Mouse (Mus musculus) forebrain, embryonic 13.5 days (tissue): ENCODE measurements around the gene Ccdc71. TPM values are rescaled to one million over a fixed set of nuclear protein-coding genes. Genes with fewer than 3 reads are reported as not detected.

Experiments
- ATAC-seq: fragments of 200-750 bp; cut with Nextera tagmentation; 2 replicates; pipeline ENCODE4 v1.8.0; 2017
- H3K27ac ChIP-seq: fragments of 300-500 bp; sonication (generic); 2 replicates; pipeline ENCODE4 v1.5.1; 2015; ENCODE audit warnings: inconsistent platforms, mild to moderate bottlenecking, moderate library complexity
- H3K27me3 ChIP-seq: fragments of 300-500 bp; sonication (generic); 2 replicates; pipeline ENCODE4 v1.6.1; 2015; ENCODE audit warnings: mild to moderate bottlenecking, inconsistent platforms
- H3K36me3 ChIP-seq: fragments of 300-500 bp; sonication (generic); 2 replicates; pipeline ENCODE4 v1.6.1; 2015; ENCODE audit warnings: mild to moderate bottlenecking, inconsistent platforms; ENCODE audit not compliant: poor library complexity, severe bottlenecking
- H3K4me1 ChIP-seq: fragments of 300-500 bp; sonication (generic); 2 replicates; pipeline ENCODE4 v1.6.1; 2015; ENCODE audit warnings: inconsistent platforms
- H3K4me2 ChIP-seq: fragments of 300-500 bp; sonication (generic); 2 replicates; pipeline ENCODE4 v1.6.1; 2015; ENCODE audit warnings: inconsistent platforms, mild to moderate bottlenecking, moderate library complexity
- H3K4me3 ChIP-seq: fragments of 300-500 bp; sonication (generic); 2 replicates; pipeline ENCODE4 v1.5.1; 2015; ENCODE audit warnings: mild to moderate bottlenecking, inconsistent platforms
- H3K9ac ChIP-seq: fragments of 300-500 bp; sonication (generic); 2 replicates; pipeline ENCODE4 v1.6.1; 2015; ENCODE audit warnings: mild to moderate bottlenecking, inconsistent platforms
- H3K9me3 ChIP-seq: fragments of 300-500 bp; sonication (generic); replicated peaks from 2 replicates; pipeline ENCODE4 v1.6.1; 2016; ENCODE audit warnings: inconsistent platforms
- WGBS: fragments of 180-500 bp; shearing (Covaris S2); methylation state at CpG from one replicate; pipeline ENCODE4 v1.1.7; 2015; 5-methylcytosine and 5-hydroxymethylcytosine counted together
- polyA plus RNA-seq: library from polyadenylated mRNA; unstranded; fragments of >200 nt; fragmentation: Nextera tagmentation; extraction: Ambion mirVana; gene quantifications from 2 replicates; pipeline ENCODE4 v1.2.1, GENCODE M21; 2015

Ccdc71 gene
- polyA plus RNA-seq, 1 experiment from 2014 or later = 50.1 TPM

DNA sequence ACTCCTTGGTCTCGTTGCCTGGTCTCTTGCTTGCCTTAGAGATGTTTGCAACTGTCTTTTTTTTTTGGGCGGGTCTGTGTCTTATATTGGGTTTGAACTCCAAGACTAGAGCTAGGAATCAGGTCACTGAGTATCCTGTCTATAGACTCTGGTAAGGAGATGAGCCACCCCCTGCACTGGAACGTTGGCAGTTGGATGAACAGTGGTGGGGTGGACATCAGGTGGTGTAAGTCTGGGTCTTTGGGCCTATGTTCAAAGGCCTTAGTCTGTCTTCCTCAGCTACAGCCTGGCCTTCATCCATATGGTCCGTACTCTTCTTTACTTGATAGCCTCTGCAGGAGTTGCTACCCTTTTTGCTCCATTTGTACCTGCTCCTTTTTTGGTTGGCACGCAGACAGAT lies 1.3 kb downstream of the Ccdc71 start:
- 90% methylated on average over 5 of the region's 5 CpGs for WGBS
- peaks cover 38% of the 10 kb centered on the region for H3K36me3 ChIP-seq
- peak overlapping the region; percentile 85 for H3K4me3 ChIP-seq
- no peaks in the 10 kb centered on the region for H3K9me3 ChIP-seq
- H3K27me3 ChIP-seq = no peaks in the 10 kb centered on the region
- H3K4me1 ChIP-seq = peaks cover 18% of the 10 kb centered on the region
- peak overlapping the region; percentile 79 for H3K9ac ChIP-seq
- H3K27ac ChIP-seq = no peak overlapping the region
- no peak for ATAC-seq
- H3K4me2 ChIP-seq = peak overlapping the region; percentile 85

- no peak overlapping the region for H3K27ac ChIP-seq
- H3K36me3 ChIP-seq = peaks cover 43% of the 10 kb centered on the region
- H3K27me3 ChIP-seq = no peaks in the 10 kb centered on the region
- no peaks in the 10 kb centered on the region for H3K9me3 ChIP-seq
- no peak for ATAC-seq
- no peak overlapping the region for H3K9ac ChIP-seq
- no peak overlapping the region for H3K4me3 ChIP-seq
- H3K4me1 ChIP-seq = peaks cover 18% of the 10 kb centered on the region
- peak overlapping the region; percentile 85 for H3K4me2 ChIP-seq
- 89% methylated on average over 10 of the region's 10 CpGs for WGBS
Measured at GRCm38 (mm10) chr9:108462192-108462591, 1.9 kb downstream of the Ccdc71 start.

DNA sequence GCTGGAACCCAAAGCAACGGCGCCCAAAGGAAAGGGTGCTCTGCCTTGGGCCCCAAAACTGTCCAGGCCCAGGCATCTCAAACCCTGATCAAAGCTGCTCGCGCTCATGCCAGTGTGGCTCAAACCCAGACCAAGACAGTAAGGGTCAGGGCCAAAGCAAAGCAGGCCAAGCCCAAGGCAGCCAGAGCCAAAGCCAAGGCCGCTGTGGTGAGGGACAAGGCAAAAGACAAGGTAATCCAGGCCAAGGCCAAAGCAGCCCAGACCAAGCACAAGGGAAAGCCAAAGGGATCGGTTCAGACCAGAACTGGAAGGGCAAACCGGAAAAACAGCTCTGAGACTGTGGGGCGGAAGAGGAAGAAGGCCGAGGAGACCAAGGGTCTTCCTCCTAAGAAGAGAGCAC lies 3.4 kb downstream of the Ccdc71 start:
- Histone ChIP-seq H3K4me3 (no peak overlapping the region), H3K27me3 (no peaks in the 10 kb centered on the region), H3K9me3 (no peaks in the 10 kb centered on the region), H3K4me2 (no peak overlapping the region), H3K4me1 (peaks cover 18% of the 10 kb centered on the region), H3K36me3 (peaks cover 47% of the 10 kb centered on the region), H3K9ac (no peak overlapping the region), H3K27ac (no peak overlapping the region)
- WGBS = 97% methylated on average over 9 of the region's 9 CpGs
- ATAC-seq = no peak

- H3K27ac ChIP-seq = no peak overlapping the region
- no peaks in the 10 kb centered on the region for H3K9me3 ChIP-seq
- peaks cover 47% of the 10 kb centered on the region for H3K36me3 ChIP-seq
- H3K9ac ChIP-seq = no peak overlapping the region
- no peak overlapping the region for H3K4me3 ChIP-seq
- H3K27me3 ChIP-seq = no peaks in the 10 kb centered on the region
- H3K4me1 ChIP-seq = peaks cover 10% of the 10 kb centered on the region
- no peak for ATAC-seq
- 90% methylated on average over 2 of the region's 2 CpGs for WGBS
- H3K4me2 ChIP-seq = no peak overlapping the region
Measured at GRCm38 (mm10) chr9:108466219-108466618, 5.9 kb downstream of the Ccdc71 start.

DNA sequence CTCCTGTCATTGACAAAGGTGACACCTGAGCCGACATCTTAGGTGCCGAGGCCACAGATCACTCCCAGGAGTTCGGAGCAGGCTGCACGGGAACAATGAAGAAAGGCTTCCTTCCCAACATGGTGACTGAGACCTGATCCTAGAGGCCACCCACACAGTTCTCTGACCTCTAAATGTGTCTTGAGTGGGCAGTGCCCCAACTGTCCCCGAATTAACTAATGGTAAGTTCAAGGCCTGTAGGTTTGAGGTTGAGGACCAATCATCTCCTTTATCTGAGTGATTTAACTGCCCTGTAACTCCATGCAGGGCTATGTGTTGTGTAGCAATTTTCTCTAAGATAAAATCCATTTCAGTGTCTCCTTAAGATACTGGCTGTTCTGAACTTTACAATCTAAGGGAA lies 9.1 kb downstream of the Ccdc71 start:
- 87% methylated on average over 5 of the region's 5 CpGs for WGBS
- no peak for ATAC-seq

DNA sequence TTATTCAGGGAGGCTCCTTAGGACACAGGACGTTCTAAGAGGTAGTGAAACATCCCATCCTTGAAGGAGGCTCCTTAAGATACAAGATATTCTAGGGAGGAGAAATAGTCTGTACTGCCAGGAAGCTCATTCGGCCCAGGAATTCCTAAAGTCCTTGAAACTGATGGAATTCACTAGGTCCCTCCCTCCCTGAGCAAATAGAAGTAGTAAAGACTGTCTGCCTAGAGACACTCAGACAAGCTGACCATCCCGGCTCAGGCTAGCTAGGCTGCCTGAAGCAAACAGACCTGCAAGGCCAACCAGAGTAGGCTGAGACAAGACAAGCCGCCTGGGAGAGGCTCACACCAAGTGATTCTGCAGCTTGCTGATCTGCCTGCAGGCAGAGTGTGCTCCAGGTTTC lies 9.5 kb downstream of the Ccdc71 start:
- WGBS = 83% methylated on average over 4 of the region's 4 CpGs
- Histone ChIP-seq H3K4me3 (no peak overlapping the region), H3K27me3 (no peaks in the 10 kb centered on the region), H3K4me1 (no peaks in the 10 kb centered on the region), H3K36me3 (peaks cover 26% of the 10 kb centered on the region), H3K9me3 (no peaks in the 10 kb centered on the region), H3K27ac (no peak overlapping the region), H3K9ac (no peak overlapping the region), H3K4me2 (no peak overlapping the region)
- no peak for ATAC-seq

More for the DNA sequence above, 9.1 kb downstream of the Ccdc71 start:
- H3K4me3 ChIP-seq = no peak overlapping the region
- no peaks in the 10 kb centered on the region for H3K9me3 ChIP-seq
- H3K36me3 ChIP-seq = peaks cover 30% of the 10 kb centered on the region
- no peak overlapping the region for H3K27ac ChIP-seq
- no peak overlapping the region for H3K4me2 ChIP-seq
- no peaks in the 10 kb centered on the region for H3K4me1 ChIP-seq
- H3K27me3 ChIP-seq = no peaks in the 10 kb centered on the region
- H3K9ac ChIP-seq = no peak overlapping the region

- Histone ChIP-seq H3K4me1 (peaks cover 11% of the 10 kb centered on the region), H3K36me3 (no peaks in the 10 kb centered on the region), H3K4me2 (no peak overlapping the region), H3K27ac (no peak overlapping the region), H3K9ac (no peak overlapping the region), H3K4me3 (no peak overlapping the region), H3K9me3 (no peaks in the 10 kb centered on the region), H3K27me3 (no peaks in the 10 kb centered on the region)
- 79% methylated on average over 1 of the region's 1 CpGs for WGBS
- no peak for ATAC-seq
Measured at GRCm38 (mm10) chr9:108474528-108474927, 14.2 kb downstream of the Ccdc71 start.

DNA sequence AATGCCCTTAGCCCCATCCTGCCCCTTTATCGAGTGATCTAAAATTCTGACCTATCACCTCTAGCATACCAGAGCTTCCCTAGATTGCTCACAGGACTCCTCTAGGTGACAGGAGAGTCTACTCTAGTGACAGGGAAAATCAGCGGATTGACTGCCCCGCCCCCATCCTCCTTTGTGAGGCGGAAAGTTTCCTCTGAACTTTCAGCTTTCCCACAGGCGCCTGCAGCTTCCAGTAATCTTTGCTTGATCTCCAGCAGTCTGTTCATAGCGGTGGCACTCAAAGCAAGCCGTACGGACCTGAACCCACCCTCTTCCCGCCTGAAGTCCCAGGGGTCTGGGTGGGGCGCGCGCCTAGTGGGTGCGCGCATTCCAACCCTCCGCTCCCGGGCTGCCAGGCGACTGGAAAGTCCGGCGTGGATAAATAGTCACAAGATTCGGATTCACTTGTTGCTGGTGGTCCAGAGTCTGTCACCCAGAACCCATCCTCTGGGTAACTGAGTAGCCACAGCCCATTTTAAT lies 18.4 kb downstream of the Ccdc71 start:
- peak overlapping the region; percentile 44 for H3K4me3 ChIP-seq
- H3K27me3 ChIP-seq = no peaks in the 10 kb centered on the region
- peak; percentile 71; the same call in 1 of the 2 replicates for ATAC-seq
- peaks cover 10% of the 10 kb centered on the region; the same call in 1 of the 2 replicates for H3K36me3 ChIP-seq
- peak overlapping the region; percentile 58 for H3K9ac ChIP-seq
- peak overlapping the region; percentile 57; the same call in 1 of the 2 replicates for H3K27ac ChIP-seq
- no peaks in the 10 kb centered on the region for H3K9me3 ChIP-seq
- WGBS = under 1% methylated on average over 20 of the region's 20 CpGs
- peaks cover 25% of the 10 kb centered on the region for H3K4me1 ChIP-seq
- peak overlapping the region; percentile 64 for H3K4me2 ChIP-seq

GRCm38 (mm10) chr9:108479241-108479640 lies 18.9 kb downstream of the Ccdc71 start:
- no peaks in the 10 kb centered on the region for H3K27me3 ChIP-seq
- peaks cover 16% of the 10 kb centered on the region; the same call in 1 of the 2 replicates for H3K36me3 ChIP-seq
- peak overlapping the region; percentile 64 for H3K4me2 ChIP-seq
- H3K27ac ChIP-seq = peak overlapping the region; percentile 57
- 21% methylated on average over 11 of the region's 11 CpGs for WGBS
- no peak; the same call in 1 of the 2 replicates for ATAC-seq
- H3K4me1 ChIP-seq = peaks cover 25% of the 10 kb centered on the region
- peak overlapping the region; percentile 58; the same call in 1 of the 2 replicates for H3K9ac ChIP-seq
- peak overlapping the region; percentile 44 for H3K4me3 ChIP-seq
- no peaks in the 10 kb centered on the region for H3K9me3 ChIP-seq

DNA sequence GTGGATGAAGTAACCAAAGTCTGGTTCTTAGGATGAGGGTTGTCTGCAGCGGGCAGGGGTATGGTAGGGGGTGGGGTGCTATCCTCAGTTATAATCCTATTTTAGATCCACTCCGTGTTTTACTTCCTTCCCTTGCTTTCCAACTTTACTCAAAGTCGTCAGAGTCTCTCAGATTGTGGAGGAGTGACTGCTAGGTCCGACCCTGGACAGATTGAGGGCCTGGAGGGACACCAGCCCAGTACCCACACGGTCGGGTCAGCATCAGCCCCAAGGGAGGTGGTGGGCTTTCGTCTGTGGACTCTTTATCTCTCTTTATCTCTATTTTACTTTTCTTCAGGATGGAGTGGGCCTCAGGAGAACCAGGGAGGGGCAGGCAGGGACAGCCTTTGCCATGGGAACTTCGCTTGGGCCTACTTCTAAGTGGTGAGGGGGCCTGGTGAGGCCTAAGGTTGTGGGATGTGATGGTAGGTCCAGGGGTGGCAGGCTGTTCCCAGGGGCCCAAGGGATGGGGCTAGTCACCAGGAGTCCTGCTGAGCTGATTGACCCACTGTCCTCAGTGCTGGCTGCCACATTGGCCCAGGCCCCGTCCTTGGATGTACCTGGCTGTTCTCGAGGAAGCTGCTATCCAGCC lies 19.5 kb downstream of the Ccdc71 start, which contains the start of gene Lamb2:
Gene Lamb2 (plus strand): TSS at position 16 of the 631 bp plus-strand sequence.
- H3K4me1 ChIP-seq = peaks cover 25% of the 10 kb centered on the region
- peak; percentile 52 for ATAC-seq

DNA sequence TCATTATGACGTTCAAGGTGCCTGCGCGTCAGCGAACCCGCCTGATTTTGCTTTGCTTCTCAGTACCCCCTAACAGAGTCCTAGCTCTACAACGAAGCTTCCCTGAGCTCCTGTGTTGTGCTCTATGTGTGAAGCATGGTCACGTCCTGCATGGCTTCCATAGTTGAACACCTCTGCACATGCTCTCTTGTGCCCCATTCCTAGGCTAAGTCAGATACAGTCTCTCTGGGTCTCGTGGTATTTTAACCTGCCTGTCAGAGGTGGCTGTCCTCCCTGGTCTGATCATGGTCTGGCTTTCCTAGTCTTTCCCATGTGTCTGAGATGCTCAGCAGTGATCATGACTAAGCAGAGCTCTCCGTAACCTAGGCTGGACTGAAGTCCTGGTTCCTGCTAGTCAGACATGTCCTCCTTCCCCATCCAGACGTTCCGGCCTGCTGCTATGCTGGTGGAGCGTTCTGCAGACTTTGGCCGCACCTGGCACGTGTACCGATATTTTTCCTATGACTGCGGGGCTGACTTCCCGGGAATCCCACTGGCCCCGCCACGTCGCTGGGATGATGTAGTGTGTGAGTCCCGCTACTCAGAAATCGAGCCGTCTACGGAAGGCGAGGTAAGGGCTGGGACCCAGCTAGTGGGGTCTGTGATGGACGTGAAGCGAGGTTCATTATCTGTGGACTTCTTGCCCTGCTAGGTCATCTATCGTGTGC lies 20.6 kb downstream of the Ccdc71 start:
- H3K36me3 ChIP-seq = peaks cover 29% of the 10 kb centered on the region; the same call in 1 of the 2 replicates
- ATAC-seq = no peak
- peaks cover 25% of the 10 kb centered on the region for H3K4me1 ChIP-seq
- H3K4me3 ChIP-seq = no peak overlapping the region
- H3K9ac ChIP-seq = peak overlapping the region; percentile 19; the same call in 1 of the 2 replicates
- H3K27ac ChIP-seq = no peak overlapping the region
- no peaks in the 10 kb centered on the region for H3K9me3 ChIP-seq
- H3K4me2 ChIP-seq = no peak overlapping the region
- no peaks in the 10 kb centered on the region for H3K27me3 ChIP-seq
- WGBS = 95% methylated on average over 28 of the region's 28 CpGs

More for the DNA sequence above, 19.5 kb downstream of the Ccdc71 start, which contains the start of gene Lamb2:
- Histone ChIP-seq H3K9me3 (no peaks in the 10 kb centered on the region), H3K4me2 (peak within 1 kb of the TSS; percentile 64), H3K36me3 (peaks cover 19% of the 10 kb centered on the region; the same call in 1 of the 2 replicates), H3K4me3 (peak within 1 kb of the TSS; percentile 44), H3K27ac (peak within 1 kb of the TSS; percentile 57), H3K9ac (peak within 1 kb of the TSS; percentile 69), H3K27me3 (no peaks in the 10 kb centered on the region)
- 6% methylated on average over 10 of the region's 10 CpGs for WGBS
